Mouse (Mus musculus) stomach, postnatal 0 days (tissue): ENCODE data around the gene Srgap2.

ENCODE experiments used
- CTCF ChIP-seq: IDR thresholded peaks from 2 replicates; pipeline ENCODE4 v1.5.1; 2016; ENCODE audit warnings: antibody characterized with exemption, low read depth, mild to moderate bottlenecking, moderate library complexity
- EP300 ChIP-seq: optimal IDR thresholded peaks from 2 replicates; pipeline ENCODE3; 2016; ENCODE audit warnings: antibody characterized with exemption

- no peak for TF ChIP-seq CTCF
- no peak for TF ChIP-seq EP300
Measured at GRCm38 (mm10) chr1:131540795-131541194, 13.6 kb upstream of the Srgap2 start.
